Mouse (Mus musculus): ENCODE measurements around the gene Spns2.

Gene Spns2

DNA sequence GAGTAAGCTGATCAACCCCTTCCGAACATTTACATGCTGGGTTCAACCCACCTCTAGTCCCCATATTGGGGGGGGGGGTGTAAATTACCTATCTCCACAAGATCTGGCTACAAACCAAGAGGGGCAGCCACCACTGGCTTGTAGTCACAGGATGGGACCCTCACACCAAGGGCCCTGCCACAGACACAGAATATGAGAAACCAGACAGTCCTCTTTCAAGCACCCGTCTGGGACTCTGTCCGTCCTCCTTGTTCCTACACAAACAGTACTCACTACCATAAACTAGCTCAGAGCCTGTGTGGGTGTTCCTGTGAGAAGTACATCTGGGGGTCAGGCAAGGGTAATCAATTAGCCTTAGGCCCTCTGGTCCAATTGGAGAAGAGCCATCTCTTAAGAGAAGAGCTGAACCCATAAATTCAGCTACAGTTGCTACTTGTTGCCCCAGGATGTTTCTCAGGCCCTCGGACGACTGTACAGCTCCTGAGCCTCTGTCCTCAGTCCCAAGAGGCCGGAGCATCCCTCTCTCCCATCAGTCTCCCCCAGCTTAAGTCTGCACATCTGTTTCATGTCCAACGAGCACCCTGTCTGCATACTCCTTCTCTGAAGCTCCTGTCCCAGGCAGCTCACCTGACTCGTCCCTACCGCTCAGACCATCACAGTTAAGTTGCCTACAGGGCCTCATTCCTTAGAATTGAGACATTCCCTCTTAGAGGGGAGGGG lies 81.1 kb downstream of the Spns2 start:
- no peak for DNase-seq

DNA sequence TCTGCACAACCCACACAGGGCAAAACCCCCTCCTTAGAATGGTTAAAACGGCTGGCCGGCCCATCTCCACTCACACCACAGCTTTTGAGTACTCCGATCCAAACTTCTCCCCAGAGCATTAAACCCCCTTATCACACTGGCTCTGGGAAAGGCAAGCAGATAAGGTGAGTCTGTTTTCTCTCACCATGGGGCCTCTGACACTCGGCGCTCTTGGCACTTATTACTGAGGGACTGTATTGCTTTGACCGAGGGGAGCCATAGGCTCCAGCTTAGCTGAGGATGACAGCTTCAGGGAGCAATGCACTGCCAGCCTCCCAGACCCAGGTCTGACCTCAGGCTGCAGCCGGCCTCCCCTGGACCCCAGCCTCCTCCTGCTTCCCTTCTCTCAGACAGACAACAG lies 82.1 kb downstream of the Spns2 start:
- DNase-seq = no peak

- DNase-seq = no peak
Observed at GRCm38 (mm10) chr11:72407081-72407480, 82.6 kb downstream of the Spns2 start.

DNA sequence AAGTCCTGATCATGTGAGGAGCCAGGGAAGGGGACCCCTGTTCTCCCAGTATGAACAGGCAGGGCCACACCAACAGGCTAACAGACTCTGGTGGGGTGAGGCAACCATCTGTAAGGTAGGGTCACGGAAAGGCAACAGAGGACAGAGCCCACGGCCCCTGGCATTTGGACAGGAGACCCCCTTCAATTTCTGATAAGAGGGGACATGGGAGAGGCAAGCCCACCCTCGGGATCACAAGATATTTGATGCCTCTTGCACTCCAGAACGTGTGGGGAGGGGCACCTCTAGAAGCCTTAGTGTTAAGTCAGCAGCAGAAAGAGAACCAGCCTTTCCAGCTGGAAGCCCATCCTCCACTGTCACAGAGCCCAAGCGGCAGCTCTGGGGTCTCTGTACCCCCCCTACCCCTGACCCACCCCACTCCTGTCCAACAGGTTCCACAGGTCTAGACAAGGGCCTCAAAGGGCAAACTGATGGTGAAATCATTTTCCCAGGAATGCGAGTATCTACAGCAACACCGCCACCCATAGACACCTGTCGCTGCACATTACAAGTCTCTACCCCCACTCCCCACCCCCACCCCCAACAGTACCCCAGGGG lies 83.5 kb downstream of the Spns2 start:
- no peak for DNase-seq

DNA sequence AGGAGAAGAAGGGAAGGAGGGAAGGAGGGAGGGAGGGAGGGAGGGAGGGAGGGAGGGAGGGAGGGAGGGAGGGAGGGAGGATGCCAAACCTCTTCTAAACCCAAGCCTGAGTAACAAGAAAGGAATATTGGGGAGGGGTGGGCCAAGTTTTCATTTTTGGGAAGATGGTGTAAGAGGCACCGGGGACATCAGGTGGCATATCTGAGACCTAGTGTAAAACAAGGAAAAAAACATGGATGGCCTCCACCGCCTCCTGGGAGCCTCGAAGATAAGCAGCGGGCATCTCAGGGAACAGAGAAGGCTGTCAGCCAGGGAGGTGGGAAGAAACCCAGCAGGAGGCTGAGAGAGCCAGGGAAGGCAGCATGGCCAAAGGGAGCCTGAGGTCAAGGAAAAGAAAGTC lies 84.2 kb downstream of the Spns2 start:
- no peak for DNase-seq

DNA sequence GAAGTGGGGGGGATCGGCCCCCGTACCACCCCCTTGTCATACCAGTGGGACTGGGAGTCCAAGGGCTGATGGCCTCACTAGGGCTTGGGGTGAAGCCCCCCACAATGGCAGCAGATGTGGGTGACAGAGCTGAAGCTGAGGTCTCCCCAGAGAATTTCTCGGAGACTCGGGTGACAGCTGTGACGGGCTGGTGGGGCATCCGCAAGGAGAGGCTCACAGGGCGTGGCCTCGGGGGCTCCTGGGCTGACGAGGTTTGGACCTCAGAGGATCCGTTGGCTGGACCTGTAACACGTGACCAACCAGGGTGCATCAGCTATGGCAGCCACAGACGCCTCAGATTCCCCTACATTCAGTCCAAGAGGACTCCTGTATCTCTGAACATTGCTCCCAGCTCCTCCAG lies 86.7 kb downstream of the Spns2 start:
- no peak for DNase-seq

DNA sequence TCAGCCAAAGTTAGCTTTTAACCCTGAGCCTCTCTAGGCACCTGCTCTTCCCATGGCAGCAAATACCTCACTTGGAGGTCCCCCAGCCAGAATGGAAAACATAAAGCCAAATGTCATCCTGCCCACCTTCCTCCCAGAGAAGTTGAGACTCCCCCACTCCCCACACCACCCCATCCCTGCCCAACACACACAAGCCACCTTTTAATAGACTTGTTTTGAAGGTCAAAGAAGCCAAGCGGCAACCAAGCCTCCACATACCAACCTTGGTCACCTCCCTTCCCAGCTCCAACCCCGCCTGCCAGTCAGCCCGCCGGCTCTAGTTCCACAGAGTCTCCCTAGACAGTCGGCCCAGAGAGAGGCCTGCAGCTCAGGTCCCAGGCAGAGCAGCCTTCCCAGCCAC lies 87.7 kb downstream of the Spns2 start:
- DNase-seq = no peak
